Mouse (Mus musculus) cerebellum, adult 2 months (tissue): ENCODE data around the gene Alox12.

Source experiments
- CTCF ChIP-seq: fragments of 200-500 bp; IDR thresholded peaks from 2 replicates; pipeline ENCODE4 v1.5.1; 2011; ENCODE audit warnings: low read depth, mild to moderate bottlenecking, control low read depth, low read length, moderate library complexity, borderline replicate concordance; ENCODE audit not compliant: insufficient read depth
- POLR2A ChIP-seq: fragments of 200-500 bp; IDR thresholded peaks from 2 replicates; pipeline ENCODE4 v1.6.1; 2011; ENCODE audit warnings: low read length, control low read depth, borderline replicate concordance; ENCODE audit not compliant: insufficient read depth

DNA sequence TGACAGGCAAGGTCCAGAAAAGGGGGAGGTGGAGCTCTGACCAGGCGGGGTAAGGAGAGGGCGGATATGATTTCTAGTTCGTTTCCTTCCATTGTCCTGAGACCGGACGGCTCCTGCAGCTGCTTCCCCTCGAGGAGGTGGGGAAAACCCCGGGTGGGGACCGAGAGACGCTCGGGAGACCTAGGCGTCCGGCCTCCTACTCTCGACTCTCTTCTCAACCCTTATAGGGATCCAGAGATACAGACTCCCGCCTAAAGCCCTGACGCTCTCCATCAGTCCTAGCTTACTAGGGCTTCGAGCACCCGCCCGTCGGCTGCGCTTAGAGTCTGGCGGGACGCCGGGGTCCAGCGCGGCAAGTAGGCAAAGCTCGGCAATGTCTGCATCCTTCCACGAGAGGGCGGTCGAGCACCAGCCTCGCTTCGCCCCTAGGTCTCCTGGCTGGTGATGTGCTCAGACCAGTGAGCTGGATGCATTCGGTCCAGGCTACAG lies 24.9 kb downstream of the Alox12 start:
- TF ChIP-seq CTCF: peak; percentile 93
- TF ChIP-seq POLR2A: no peak
